Mouse (Mus musculus) liver, postnatal 0 days (tissue): ENCODE data around the gene Ddx47.
A peak's percentile ranks its signal among the peaks of the same experiment; 100 is the strongest.

Source experiments
- CTCF ChIP-seq: sonication (generic); IDR thresholded peaks from 2 replicates; pipeline ENCODE4 v1.5.1; 2016; ENCODE audit warnings: antibody characterized with exemption, low read depth
- EP300 ChIP-seq: IDR thresholded peaks from 2 replicates; pipeline ENCODE4 v1.6.1; 2016; ENCODE audit warnings: antibody characterized with exemption, low read depth, mild to moderate bottlenecking

DNA sequence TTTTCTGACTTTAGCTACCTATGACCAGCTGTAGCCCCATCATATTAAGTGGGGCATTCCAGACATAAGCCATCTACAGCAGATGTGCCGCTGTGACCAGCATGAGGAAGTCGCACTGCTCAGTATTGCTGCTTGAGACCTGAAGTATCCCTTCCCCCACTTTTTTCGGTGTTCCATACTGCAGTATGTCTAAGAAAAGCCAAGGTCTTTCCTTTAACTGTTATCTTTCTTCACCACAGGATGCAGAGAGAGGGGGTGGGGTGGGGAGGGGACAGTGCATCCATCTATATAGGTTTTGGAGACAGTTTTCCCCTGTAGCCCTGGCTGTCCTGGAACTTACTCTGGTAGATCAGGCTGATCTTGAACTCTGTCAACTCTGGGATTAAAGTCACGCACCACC, 5.0 kb upstream of the Ddx47 start:
- no peak for TF ChIP-seq CTCF
- 0 out of 2 replicates have a peak, but pooled peaks have one; percentile 29 for TF ChIP-seq EP300
